Mouse (Mus musculus) bone marrow macrophage, adult 2 months (primary cell): ENCODE results near the gene Slc27a5.

Source experiments
- CTCF ChIP-seq: IDR thresholded peaks from 2 replicates; pipeline ENCODE4 v1.5.1; 2012; ENCODE audit warnings: low read depth, mild to moderate bottlenecking, low read length, moderate library complexity
- POLR2A ChIP-seq: IDR thresholded peaks from 2 replicates; pipeline ENCODE4 v1.6.1; 2012; ENCODE audit warnings: mild to moderate bottlenecking, low read depth, low read length, borderline replicate concordance

DNA sequence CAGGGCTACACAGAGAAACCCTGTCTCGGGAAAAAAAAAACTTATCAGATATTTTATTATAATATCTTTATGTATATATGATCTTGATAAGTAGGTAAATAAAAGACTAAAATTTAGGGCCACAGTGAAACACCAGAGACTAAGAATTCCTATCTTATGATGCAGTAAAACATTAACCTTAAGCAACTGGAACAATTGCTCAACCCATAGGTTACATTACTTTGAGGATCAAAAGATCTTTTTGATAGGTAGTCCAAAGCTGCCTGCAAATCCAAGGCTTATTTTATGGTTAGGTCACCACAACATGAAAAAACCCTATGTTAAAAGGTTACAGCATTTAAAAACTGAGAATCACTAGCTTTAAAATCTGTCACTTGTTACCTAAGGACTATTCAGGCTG is 3.6 kb upstream of the Slc27a5 start:
- TF ChIP-seq CTCF (no peak), POLR2A (no peak)
